ENCODE assay signal across 22 mouse cellular contexts in the genomic region with DNA sequence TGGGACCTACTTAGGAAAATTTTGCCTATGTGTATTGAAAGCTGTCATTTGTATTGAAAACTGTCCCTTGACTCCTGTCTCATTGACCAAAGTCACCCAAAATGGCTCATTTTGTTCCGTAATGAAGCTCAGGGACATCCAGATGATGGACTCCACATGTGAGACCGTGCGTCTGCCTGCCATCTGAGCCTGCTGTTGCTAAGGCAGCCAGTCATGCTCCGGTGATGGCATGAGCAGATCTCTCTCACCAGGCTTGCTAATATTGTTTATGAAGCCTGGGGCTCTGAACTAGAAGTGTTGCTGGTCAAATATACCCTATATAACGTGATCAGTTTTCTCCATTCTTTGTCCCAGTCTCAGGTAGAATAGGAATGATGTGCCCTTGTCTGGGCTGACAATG. TPM values are rescaled to one million over a fixed set of nuclear protein-coding genes. Genes with fewer than 3 reads are reported as not detected.
"Had no signal": no experiment of that assay in that cellular context is flagged by ENCODE, and none has a peak within 500 bp of the region (broad histone marks: within the 10 kb centered on the region; RNA-seq: fewer than 3 reads in every experiment).

No protein-coding gene starts in this region.

- H3K4me3 ChIP-seq: midbrain, embryonic 10.5 days; midbrain, embryonic 12.5 days; myocyte; neural tube, embryonic 13.5 days; neural tube, embryonic 15.5 days had no signal

- H3K4me1 ChIP-seq: midbrain, embryonic 10.5 days; midbrain, embryonic 12.5 days; neural tube, embryonic 13.5 days; neural tube, embryonic 15.5 days had no signal

- H3K27ac ChIP-seq: midbrain, embryonic 10.5 days; midbrain, embryonic 12.5 days; neural tube, embryonic 13.5 days; neural tube, embryonic 15.5 days had no signal

- H3K9me3 ChIP-seq: midbrain, embryonic 10.5 days; midbrain, embryonic 12.5 days; neural tube, embryonic 13.5 days; neural tube, embryonic 15.5 days had no signal

- H3K4me2 ChIP-seq: lung, embryonic 14.5 days; midbrain, embryonic 12.5 days; neural tube, embryonic 13.5 days; neural tube, embryonic 15.5 days had no signal

- H3K36me3 ChIP-seq: midbrain, embryonic 10.5 days; midbrain, embryonic 12.5 days; neural tube, embryonic 13.5 days; neural tube, embryonic 15.5 days had no signal

- H3K27me3 ChIP-seq: neural tube, embryonic 15.5 days had no signal

- DNase-seq: lung, adult 18-20 months; lung, embryonic 14.5 days; lung, postnatal 10 days; lung, postnatal 4 days; midbrain, embryonic 14.5 days; retina, postnatal 1 day; right cerebral cortex, adult 18-20 months; right cerebral cortex, postnatal 25 days; right cerebral cortex, postnatal 4 days; spleen, adult 18-20 months; thymus, adult 18-20 months; thymus, postnatal 14 days; thymus, postnatal 36 days had no signal

- ATAC-seq: midbrain, embryonic 16.5 days had no signal

- H3K9ac ChIP-seq: lung, embryonic 14.5 days; midbrain, embryonic 12.5 days; neural tube, embryonic 13.5 days; neural tube, embryonic 15.5 days had no signal

RNA-seq across cellular contexts. Expression of gene Gjb1, which starts 3.2 kb away (rescaled TPM):
- total RNA-seq: megakaryocyte, adult 5-6 weeks; megakaryocyte-erythroid progenitor cell, adult 5-6 weeks had no signal
- polyA plus RNA-seq: midbrain, embryonic 10.5 days; midbrain, embryonic 12.5 days; myocyte; neural tube, embryonic 11.5 days had no signal
